In genomic region chr8:83980250-83980649, GRCm38 (mm10) we compare ENCODE assay signal across 13 mouse cellular contexts. TPM values are rescaled to one million over a fixed set of nuclear protein-coding genes. Genes with fewer than 3 reads are reported as not detected.
DNase-seq lines count a peak whose midpoint lies in the region; ATAC-seq lines count a peak whose summit lies in the region.
"Had no signal": no experiment of that assay in that cellular context is flagged by ENCODE, and none has a peak within 500 bp of the region (broad histone marks: within the 10 kb centered on the region; RNA-seq: fewer than 3 reads in every experiment).

No protein-coding gene starts in this region.

- no peaks in the 10 kb centered on the region for H3K9me3 ChIP-seq in neural tube, embryonic 13.5 days
- no peaks in the 10 kb centered on the region for H3K9me3 ChIP-seq in neural tube, embryonic 15.5 days (replicated peaks)
- H3K9me3 ChIP-seq in heart, embryonic 13.5 days, result no peaks in the 10 kb centered on the region
- H3K9me3 ChIP-seq in limb, embryonic 15.5 days, result no peaks in the 10 kb centered on the region
- no peaks in the 10 kb centered on the region for H3K9me3 ChIP-seq in midbrain, embryonic 11.5 days (ENCODE audit: control insufficient read depth, low read length)
- H3K9me3 ChIP-seq: forebrain, embryonic 13.5 days; midbrain, embryonic 10.5 days had no signal

- no peak overlapping the region for H3K4me2 ChIP-seq in neural tube, embryonic 13.5 days
- H3K4me2 ChIP-seq in neural tube, embryonic 15.5 days, result no peak overlapping the region
- peak overlapping the region; percentile 35 for H3K4me2 ChIP-seq in heart, embryonic 13.5 days
- no peak overlapping the region for H3K4me2 ChIP-seq in limb, embryonic 15.5 days
- H3K4me2 ChIP-seq in midbrain, embryonic 11.5 days, result no peak overlapping the region
- H3K4me2 ChIP-seq: forebrain, embryonic 13.5 days; lung, embryonic 14.5 days had no signal

- peak; percentile 45 for DNase-seq in cerebellum, adult 9-11 months
- DNase-seq in cerebellum, postnatal 4 days (ENCODE audit: low spot score in 2 of 2), result no peak
- DNase-seq in left cerebral cortex, adult 9 months (ENCODE audit: low spot score in 2 of 2), result no peak
- DNase-seq in midbrain, embryonic 11.5 days (ENCODE audit: low spot score, missing footprints), result no peak
- DNase-seq: kidney, adult 11 months; lung, embryonic 14.5 days; right cerebral cortex, postnatal 4 days had no signal

- H3K9ac ChIP-seq in neural tube, embryonic 13.5 days, result no peak overlapping the region
- no peak overlapping the region for H3K9ac ChIP-seq in neural tube, embryonic 15.5 days (replicated peaks)
- H3K9ac ChIP-seq in heart, embryonic 13.5 days, result peak overlapping the region; percentile 69
- no peak overlapping the region for H3K9ac ChIP-seq in limb, embryonic 15.5 days
- H3K9ac ChIP-seq in midbrain, embryonic 11.5 days (ENCODE audit: low read length), result no peak overlapping the region
- H3K9ac ChIP-seq: forebrain, embryonic 13.5 days; lung, embryonic 14.5 days had no signal

- peaks cover 42% of the 10 kb centered on the region for H3K4me1 ChIP-seq in neural tube, embryonic 13.5 days (replicated peaks)
- peaks cover 28% of the 10 kb centered on the region for H3K4me1 ChIP-seq in neural tube, embryonic 15.5 days
- H3K4me1 ChIP-seq in heart, embryonic 13.5 days, result peaks cover 56% of the 10 kb centered on the region
- H3K4me1 ChIP-seq in limb, embryonic 15.5 days, result peaks cover 18% of the 10 kb centered on the region
- no peaks in the 10 kb centered on the region for H3K4me1 ChIP-seq in midbrain, embryonic 11.5 days (ENCODE audit: control insufficient read depth, insufficient read depth, low read length)

- no peak overlapping the region for H3K4me3 ChIP-seq in neural tube, embryonic 13.5 days
- no peak overlapping the region for H3K4me3 ChIP-seq in neural tube, embryonic 15.5 days (replicated peaks)
- no peak overlapping the region for H3K4me3 ChIP-seq in heart, embryonic 13.5 days
- no peak overlapping the region for H3K4me3 ChIP-seq in limb, embryonic 15.5 days
- H3K4me3 ChIP-seq in midbrain, embryonic 11.5 days (ENCODE audit: low read depth, low read length), result no peak overlapping the region
- H3K4me3 ChIP-seq: forebrain, embryonic 13.5 days; midbrain, embryonic 10.5 days had no signal

- 86% methylated on average over 1 of the region's 1 CpGs for WGBS in neural tube, embryonic 13.5 days
- WGBS in neural tube, embryonic 15.5 days, result 63% methylated on average over 1 of the region's 1 CpGs
- 35% methylated on average over 1 of the region's 1 CpGs for WGBS in heart, embryonic 13.5 days
- WGBS in limb, embryonic 15.5 days, result 100% methylated on average over 1 of the region's 1 CpGs
- 92% methylated on average over 1 of the region's 1 CpGs for WGBS in midbrain, embryonic 11.5 days

- peak; percentile 54; the same call in 1 of the 2 replicates for ATAC-seq in neural tube, embryonic 13.5 days (ENCODE audit: low read depth)
- ATAC-seq in neural tube, embryonic 15.5 days (ENCODE audit: low FRiP score), result no peak
- ATAC-seq in heart, embryonic 13.5 days (ENCODE audit: extremely low read depth, insufficient number of reproducible peaks, low FRiP score, low TSS enrichment), result peak; percentile 77; the same call in 1 of the 2 replicates
- ATAC-seq in limb, embryonic 15.5 days (ENCODE audit: insufficient number of reproducible peaks, low FRiP score, low TSS enrichment, low read depth), result 0 out of 2 replicates have a peak, but pooled peaks have one; percentile 36
- no peak for ATAC-seq in midbrain, embryonic 11.5 days (ENCODE audit: low FRiP score)
- ATAC-seq: forebrain, embryonic 13.5 days had no signal

- H3K27ac ChIP-seq in neural tube, embryonic 13.5 days (replicated peaks), result no peak overlapping the region
- no peak overlapping the region for H3K27ac ChIP-seq in neural tube, embryonic 15.5 days (replicated peaks)
- H3K27ac ChIP-seq in heart, embryonic 13.5 days (replicated peaks), result peak overlapping the region; percentile 95
- no peak overlapping the region for H3K27ac ChIP-seq in limb, embryonic 15.5 days
- H3K27ac ChIP-seq in midbrain, embryonic 11.5 days (ENCODE audit: low read depth, low read length), result no peak overlapping the region
- H3K27ac ChIP-seq: forebrain, embryonic 13.5 days; midbrain, embryonic 10.5 days had no signal

- peaks cover 54% of the 10 kb centered on the region for H3K36me3 ChIP-seq in neural tube, embryonic 13.5 days
- H3K36me3 ChIP-seq in neural tube, embryonic 15.5 days, result peaks cover 47% of the 10 kb centered on the region
- H3K36me3 ChIP-seq in heart, embryonic 13.5 days, result peaks cover 59% of the 10 kb centered on the region
- peaks cover 48% of the 10 kb centered on the region for H3K36me3 ChIP-seq in limb, embryonic 15.5 days
- peaks cover 12% of the 10 kb centered on the region for H3K36me3 ChIP-seq in midbrain, embryonic 11.5 days (ENCODE audit: control insufficient read depth, insufficient read depth, low read length)

- H3K27me3 ChIP-seq in neural tube, embryonic 13.5 days, result no peaks in the 10 kb centered on the region
- no peaks in the 10 kb centered on the region for H3K27me3 ChIP-seq in neural tube, embryonic 15.5 days (replicated peaks)
- H3K27me3 ChIP-seq in heart, embryonic 13.5 days (replicated peaks), result no peaks in the 10 kb centered on the region
- no peaks in the 10 kb centered on the region for H3K27me3 ChIP-seq in limb, embryonic 15.5 days
- no peaks in the 10 kb centered on the region for H3K27me3 ChIP-seq in midbrain, embryonic 11.5 days (ENCODE audit: control insufficient read depth, insufficient read depth, low read length)
- H3K27me3 ChIP-seq: forebrain, embryonic 13.5 days had no signal

RNA-seq across cellular contexts. Expression of gene Prkaca, which starts 7.5 kb away (rescaled TPM):
- polyA plus RNA-seq in neural tube, embryonic 13.5 days (2015; fragmentation: Nextera tagmentation; extraction: Ambion mirVana), result 203 and 207 TPM in 2 replicates
- 234 and 256 TPM in 2 replicates for polyA plus RNA-seq in neural tube, embryonic 15.5 days (2015; fragmentation: Nextera tagmentation; extraction: Ambion mirVana)
- polyA plus RNA-seq in heart, embryonic 13.5 days (2015; fragmentation: Nextera tagmentation; extraction: Ambion mirVana), result 197 and 206 TPM in 2 replicates
- polyA plus RNA-seq in limb, embryonic 15.5 days (2015; fragmentation: Nextera tagmentation; extraction: Ambion mirVana), result 171 and 227 TPM in 2 replicates
- 139 and 156 TPM in 2 replicates for polyA plus RNA-seq in midbrain, embryonic 11.5 days (2014; fragmentation: Nextera tagmentation; extraction: Ambion mirVana)

RNA-seq across cellular contexts. Expression of gene Samd1, which starts 17.2 kb away (rescaled TPM):
- polyA plus RNA-seq in neural tube, embryonic 13.5 days (2015; fragmentation: Nextera tagmentation; extraction: Ambion mirVana), result 8.0 and 8.3 TPM in 2 replicates
- polyA plus RNA-seq in neural tube, embryonic 15.5 days (2015; fragmentation: Nextera tagmentation; extraction: Ambion mirVana), result 7.9 and 8.4 TPM in 2 replicates
- polyA plus RNA-seq in heart, embryonic 13.5 days (2015; fragmentation: Nextera tagmentation; extraction: Ambion mirVana), result 4.8 and 5.7 TPM in 2 replicates
- polyA plus RNA-seq in limb, embryonic 15.5 days (2015; fragmentation: Nextera tagmentation; extraction: Ambion mirVana), result 8.8 and 10.6 TPM in 2 replicates
- 12.8 and 12.9 TPM in 2 replicates for polyA plus RNA-seq in midbrain, embryonic 11.5 days (2014; fragmentation: Nextera tagmentation; extraction: Ambion mirVana)

RNA-seq across cellular contexts. Expression of gene 1700067K01Rik, which starts 21.1 kb away (rescaled TPM):
- 0.62 and 0.87 TPM in 2 replicates for polyA plus RNA-seq in neural tube, embryonic 13.5 days (2015; fragmentation: Nextera tagmentation; extraction: Ambion mirVana)
- polyA plus RNA-seq in neural tube, embryonic 15.5 days (2015; fragmentation: Nextera tagmentation; extraction: Ambion mirVana), result 0.82 and 1.2 TPM in 2 replicates
- polyA plus RNA-seq in heart, embryonic 13.5 days (2015; fragmentation: Nextera tagmentation; extraction: Ambion mirVana), result 0.50 and 0.53 TPM in 2 replicates
- 0.58 and 1.00 TPM in 2 replicates for polyA plus RNA-seq in limb, embryonic 15.5 days (2015; fragmentation: Nextera tagmentation; extraction: Ambion mirVana)
- 0.33 and 0.56 TPM in 2 replicates for polyA plus RNA-seq in midbrain, embryonic 11.5 days (2014; fragmentation: Nextera tagmentation; extraction: Ambion mirVana)

RNA-seq across cellular contexts. Expression of gene Asf1b, which starts 24.9 kb away (rescaled TPM):
- 12.7 and 14.6 TPM in 2 replicates for polyA plus RNA-seq in neural tube, embryonic 13.5 days (2015; fragmentation: Nextera tagmentation; extraction: Ambion mirVana)
- 8.0 and 24.4 TPM in 2 replicates for polyA plus RNA-seq in neural tube, embryonic 15.5 days (2015; fragmentation: Nextera tagmentation; extraction: Ambion mirVana)
- polyA plus RNA-seq in heart, embryonic 13.5 days (2015; fragmentation: Nextera tagmentation; extraction: Ambion mirVana), result 57.0 and 62.7 TPM in 2 replicates
- polyA plus RNA-seq in limb, embryonic 15.5 days (2015; fragmentation: Nextera tagmentation; extraction: Ambion mirVana), result 55.8 and 62.5 TPM in 2 replicates
- 92.5 and 96.5 TPM in 2 replicates for polyA plus RNA-seq in midbrain, embryonic 11.5 days (2014; fragmentation: Nextera tagmentation; extraction: Ambion mirVana)

RNA-seq across cellular contexts. Expression of gene Gm10644, which starts 25.2 kb away (rescaled TPM):
- polyA plus RNA-seq in neural tube, embryonic 13.5 days (2015; fragmentation: Nextera tagmentation; extraction: Ambion mirVana), result 0.62 and 0.77 TPM in 2 replicates
- polyA plus RNA-seq in neural tube, embryonic 15.5 days (2015; fragmentation: Nextera tagmentation; extraction: Ambion mirVana), result 1.1 TPM in 2 replicates
- polyA plus RNA-seq in heart, embryonic 13.5 days (2015; fragmentation: Nextera tagmentation; extraction: Ambion mirVana), result 0.41 and 0.55 TPM in 2 replicates
- 0.35 and 0.37 TPM in 2 replicates for polyA plus RNA-seq in limb, embryonic 15.5 days (2015; fragmentation: Nextera tagmentation; extraction: Ambion mirVana)
- 0.61 and 0.81 TPM in 2 replicates for polyA plus RNA-seq in midbrain, embryonic 11.5 days (2014; fragmentation: Nextera tagmentation; extraction: Ambion mirVana)

Comparison
In these comparisons a context has a peak if more than half of its experiments do, and no peak if none do; other contexts are left out.
1. ATAC-seq: peak in neural tube, embryonic 13.5 days (single experiment), heart, embryonic 13.5 days (single experiment) and limb, embryonic 15.5 days (single experiment); none in neural tube, embryonic 15.5 days (single experiment) and midbrain, embryonic 11.5 days (single experiment).